Mouse (Mus musculus): Measurements from ENCODE around the gene Cd86.

Cd86 gene

GRCm38 (mm10) chr16:36655910-36656309, 10.0 kb downstream of the Cd86 start:
- no peak for DNase-seq (ENCODE audit: low spot score)

GRCm38 (mm10) chr16:36655199-36655598, 10.7 kb downstream of the Cd86 start:
- DNase-seq (ENCODE audit: low spot score) = no peak

GRCm38 (mm10) chr16:36651174-36651766, 14.6 kb downstream of the Cd86 start:
- DNase-seq (ENCODE audit: low spot score) = no peak

- no peak for DNase-seq (ENCODE audit: low spot score)
Observed at GRCm38 (mm10) chr16:36650511-36650910, 15.4 kb downstream of the Cd86 start.

- DNase-seq (ENCODE audit: low spot score) = no peak
Observed at GRCm38 (mm10) chr16:36649304-36649703, 16.6 kb downstream of the Cd86 start.

GRCm38 (mm10) chr16:36645124-36645523, 20.8 kb downstream of the Cd86 start:
- no peak for DNase-seq (ENCODE audit: low spot score)

- DNase-seq (ENCODE audit: low spot score) = no peak
Observed at GRCm38 (mm10) chr16:36642696-36643046, 23.2 kb downstream of the Cd86 start.

GRCm38 (mm10) chr16:36641830-36642695, 23.8 kb downstream of the Cd86 start:
- DNase-seq (ENCODE audit: low spot score) = no peak

- no peak for DNase-seq (ENCODE audit: low spot score)
Observed at GRCm38 (mm10) chr16:36640993-36641392, 24.9 kb downstream of the Cd86 start.

- DNase-seq (ENCODE audit: low spot score) = no peak
Observed at GRCm38 (mm10) chr16:36639812-36640504, 25.9 kb downstream of the Cd86 start.

- DNase-seq (ENCODE audit: low spot score) = no peak
Observed at GRCm38 (mm10) chr16:36636800-36637199, 29.1 kb downstream of the Cd86 start.

- no peak for DNase-seq (ENCODE audit: low spot score)
Observed at GRCm38 (mm10) chr16:36634971-36635710, 30.7 kb downstream of the Cd86 start.

GRCm38 (mm10) chr16:36634421-36634820, 31.5 kb downstream of the Cd86 start:
- no peak for DNase-seq (ENCODE audit: low spot score)

- DNase-seq (ENCODE audit: low spot score) = no peak
Observed at GRCm38 (mm10) chr16:36632229-36632628, 33.7 kb downstream of the Cd86 start.

GRCm38 (mm10) chr16:36631607-36632006, 34.3 kb downstream of the Cd86 start:
- no peak for DNase-seq (ENCODE audit: low spot score)

GRCm38 (mm10) chr16:36627740-36628139, 38.1 kb downstream of the Cd86 start:
- DNase-seq (ENCODE audit: low spot score) = no peak

GRCm38 (mm10) chr16:36626567-36627197, 39.2 kb downstream of the Cd86 start:
- DNase-seq (ENCODE audit: low spot score) = no peak

- DNase-seq (ENCODE audit: low spot score) = no peak
Observed at GRCm38 (mm10) chr16:36625909-36626308, 40.0 kb downstream of the Cd86 start.

- DNase-seq (ENCODE audit: low spot score) = no peak
Observed at GRCm38 (mm10) chr16:36622320-36622719, 43.6 kb downstream of the Cd86 start.

GRCm38 (mm10) chr16:36621108-36621507, 44.8 kb downstream of the Cd86 start:
- DNase-seq (ENCODE audit: low spot score) = no peak

- DNase-seq (ENCODE audit: low spot score) = no peak
Observed at GRCm38 (mm10) chr16:36613701-36614100, 52.2 kb downstream of the Cd86 start.

- no peak for DNase-seq (ENCODE audit: low spot score)
Observed at GRCm38 (mm10) chr16:36602632-36603031, 63.2 kb downstream of the Cd86 start.
